Mouse (Mus musculus) adrenal gland, postnatal 25 days (tissue): ENCODE measurements around the gene Aggf1. TPM values are rescaled to one million over a fixed set of nuclear protein-coding genes. Genes with fewer than 3 reads are reported as not detected.
"Not testable (repeated sequence)": the region's sequence is repeated elsewhere in the genome, so short reads cannot be mapped to it uniquely, and the experiment has no call there.

Experiments used
- DNase-seq: peaks from one replicate; pipeline ENCODE4 v3.0.0; 2021; ENCODE audit warnings: mixed read lengths
- long read RNA-seq: library from polyadenylated mRNA; stranded (forward); transcript quantifications from one replicate; pipeline ENCODE4 v2.0.0, GENCODE M21; 2021
- total RNA-seq: library from RNA; stranded (reverse); gene quantifications from 2 replicates; pipeline ENCODE4 v1.2.3, GENCODE M21; 2021

Aggf1 gene
- total RNA-seq, result 37.6 and 40.0 TPM in 2 replicates
- long read RNA-seq, transcript Aggf1-201 (14 exons, 3,249 nt), result major isoform, 109 of 123 reads
- long read RNA-seq, partial matches to known transcripts, result 9 of 123 reads
- long read RNA-seq, other reads (novel, unspliced or antisense), result 5 of 123 reads

- DNase-seq, result peak; percentile 87
These were observed at the start of gene Aggf1 for GRCm38 (mm10) chr13:95374701-95375553. Gene Aggf1, minus strand, starts transcription at chr13:95375352.

- no peak for DNase-seq
These were observed 49.8 kb upstream of the Aggf1 start for GRCm38 (mm10) chr13:95424932-95425331.

- no peak for DNase-seq
These were observed 44.1 kb upstream of the Aggf1 start for GRCm38 (mm10) chr13:95419204-95419749.

- DNase-seq, result no peak
These were observed 43.5 kb upstream of the Aggf1 start for GRCm38 (mm10) chr13:95418575-95419203.

GRCm38 (mm10) chr13:95412257-95412656 lies 37.1 kb upstream of the Aggf1 start:
- no peak for DNase-seq

- no peak for DNase-seq
These were observed 18.1 kb upstream of the Aggf1 start for GRCm38 (mm10) chr13:95393242-95393641.

- DNase-seq, result peak; percentile 75
These were observed 15.0 kb upstream of the Aggf1 start for GRCm38 (mm10) chr13:95389866-95390865.

GRCm38 (mm10) chr13:95388226-95388625 lies 13.1 kb upstream of the Aggf1 start:
- no peak for DNase-seq

GRCm38 (mm10) chr13:95382418-95382817 lies 7.3 kb upstream of the Aggf1 start:
- DNase-seq, result no peak

GRCm38 (mm10) chr13:95378696-95379095 lies 3.5 kb upstream of the Aggf1 start:
- DNase-seq, result no peak

GRCm38 (mm10) chr13:95376689-95377289 lies 1.6 kb upstream of the Aggf1 start:
- not testable (repeated sequence) for DNase-seq

GRCm38 (mm10) chr13:95375554-95375914 lies 382 bp upstream of the Aggf1 start:
- no peak for DNase-seq

- DNase-seq, result no peak
These were observed 8.8 kb downstream of the Aggf1 start for GRCm38 (mm10) chr13:95366356-95366755.

GRCm38 (mm10) chr13:95363440-95363839 lies 11.7 kb downstream of the Aggf1 start:
- no peak for DNase-seq

- DNase-seq, result no peak
These were observed 16.9 kb downstream of the Aggf1 start for GRCm38 (mm10) chr13:95358223-95358622.

- no peak for DNase-seq
These were observed 26.7 kb downstream of the Aggf1 start for GRCm38 (mm10) chr13:95348476-95348875.

- DNase-seq, result peak; percentile 81
These were observed 28.0 kb downstream of the Aggf1 start for GRCm38 (mm10) chr13:95347018-95347696.

GRCm38 (mm10) chr13:95345869-95346268 lies 29.3 kb downstream of the Aggf1 start:
- DNase-seq, result no peak

GRCm38 (mm10) chr13:95343470-95343869 lies 31.7 kb downstream of the Aggf1 start:
- DNase-seq, result no peak

GRCm38 (mm10) chr13:95336122-95336677 lies 39.0 kb downstream of the Aggf1 start:
- no peak for DNase-seq
